Mouse (Mus musculus) lung, postnatal 0 days (tissue): Measurements from ENCODE around the gene Ube2m.

Experiments
- CTCF ChIP-seq: IDR thresholded peaks from 2 replicates; pipeline ENCODE4 v1.5.1; 2016; ENCODE audit warnings: antibody characterized with exemption, mild to moderate bottlenecking
- EP300 ChIP-seq: IDR thresholded peaks from 2 replicates; pipeline ENCODE4 v1.6.1; 2016; ENCODE audit warnings: antibody characterized with exemption, mild to moderate bottlenecking, control low read depth

DNA sequence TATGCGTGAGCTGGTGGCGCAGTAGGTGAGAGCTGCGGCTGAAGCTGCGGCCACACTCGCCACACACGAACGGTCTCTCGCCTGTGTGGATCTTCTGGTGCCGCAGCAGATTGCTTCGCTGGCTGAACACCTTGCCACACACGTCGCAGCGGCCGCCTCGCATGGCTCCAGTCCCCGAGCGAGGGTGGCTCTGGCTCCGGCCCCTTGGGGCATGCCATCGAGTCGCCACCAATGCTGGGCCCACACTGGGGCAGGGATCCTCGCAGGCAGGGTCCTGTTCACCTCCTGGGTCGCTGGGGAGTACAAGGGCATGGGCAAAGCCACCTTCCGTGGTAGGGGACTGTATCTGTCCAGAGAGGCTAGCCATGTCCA lies 6.2 kb upstream of the Ube2m start:
- TF ChIP-seq CTCF (no peak), EP300 (no peak)
